Mouse (Mus musculus): ENCODE data around the gene Arid2. TPM values are rescaled to one million over a fixed set of nuclear protein-coding genes. Genes with fewer than 3 reads are reported as not detected.
"Not testable (repeated sequence)": the region's sequence is repeated elsewhere in the genome, so short reads cannot be mapped to it uniquely, and the experiment has no call there.

Gene Arid2
- polyA plus RNA-seq, 1 experiment from 2014 or later = 25.2 TPM

- 88% methylated on average over 7 of the region's 7 CpGs for WGBS
- DNase-seq (ENCODE audit: low spot score) = no peak
- Histone ChIP-seq H3K9me3 (ENCODE audit: control insufficient read depth, low read length) (no peaks in the 10 kb centered on the region), H3K36me3 (ENCODE audit: control insufficient read depth, insufficient read depth, low read length) (peaks cover 9% of the 10 kb centered on the region), H3K4me1 (ENCODE audit: control insufficient read depth, insufficient read depth, low read length) (no peaks in the 10 kb centered on the region), H3K27me3 (replicated peaks; ENCODE audit: control insufficient read depth, insufficient read depth, low read length) (no peaks in the 10 kb centered on the region), H3K9ac (ENCODE audit: low read depth, low read length) (no peak overlapping the region), H3K4me3 (ENCODE audit: low read depth, low read length) (no peak overlapping the region), H3K4me2 (ENCODE audit: low read depth, low read length) (no peak overlapping the region), H3K27ac (replicated peaks; ENCODE audit: low read depth, low read length) (no peak overlapping the region)
- no peak for ATAC-seq (ENCODE audit: low read depth)
These were observed 38.5 kb downstream of the Arid2 start for GRCm38 (mm10) chr15:96325726-96326328.

GRCm38 (mm10) chr15:96328722-96329121 lies 41.4 kb downstream of the Arid2 start:
- H3K27me3 ChIP-seq (replicated peaks; ENCODE audit: control insufficient read depth, insufficient read depth, low read length); H3K4me3 ChIP-seq (ENCODE audit: low read depth, low read length); H3K9ac ChIP-seq (ENCODE audit: low read depth, low read length); DNase-seq (ENCODE audit: low spot score); H3K36me3 ChIP-seq (ENCODE audit: control insufficient read depth, insufficient read depth, low read length); H3K27ac ChIP-seq (replicated peaks; ENCODE audit: low read depth, low read length); H3K9me3 ChIP-seq (ENCODE audit: control insufficient read depth, low read length); H3K4me2 ChIP-seq (ENCODE audit: low read depth, low read length); ATAC-seq (ENCODE audit: low read depth); H3K4me1 ChIP-seq (ENCODE audit: control insufficient read depth, insufficient read depth, low read length): not testable (repeated sequence)
- 94% methylated on average over 3 of the region's 4 CpGs for WGBS

- ATAC-seq (ENCODE audit: low read depth) (no peak), DNase-seq (ENCODE audit: low spot score) (no peak)
- Histone ChIP-seq H3K4me2 (ENCODE audit: low read depth, low read length) (no peak overlapping the region), H3K4me3 (ENCODE audit: low read depth, low read length) (no peak overlapping the region), H3K27me3 (replicated peaks; ENCODE audit: control insufficient read depth, insufficient read depth, low read length) (no peaks in the 10 kb centered on the region), H3K9me3 (ENCODE audit: control insufficient read depth, low read length) (no peaks in the 10 kb centered on the region), H3K36me3 (ENCODE audit: control insufficient read depth, insufficient read depth, low read length) (peaks cover 3% of the 10 kb centered on the region; the same call in 1 of the 2 replicates), H3K4me1 (ENCODE audit: control insufficient read depth, insufficient read depth, low read length) (no peaks in the 10 kb centered on the region), H3K9ac (ENCODE audit: low read depth, low read length) (no peak overlapping the region), H3K27ac (replicated peaks; ENCODE audit: low read depth, low read length) (no peak overlapping the region)
- WGBS = 85% methylated on average over 3 of the region's 3 CpGs
These were observed 43.2 kb downstream of the Arid2 start for GRCm38 (mm10) chr15:96330536-96330935.

- WGBS = 81% methylated on average over 9 of the region's 9 CpGs
- no peak for DNase-seq (ENCODE audit: low spot score)
- Histone ChIP-seq H3K9ac (ENCODE audit: low read depth, low read length) (no peak overlapping the region), H3K4me1 (ENCODE audit: control insufficient read depth, insufficient read depth, low read length) (no peaks in the 10 kb centered on the region), H3K4me3 (ENCODE audit: low read depth, low read length) (no peak overlapping the region), H3K36me3 (ENCODE audit: control insufficient read depth, insufficient read depth, low read length) (no peaks in the 10 kb centered on the region), H3K27ac (replicated peaks; ENCODE audit: low read depth, low read length) (no peak overlapping the region), H3K9me3 (ENCODE audit: control insufficient read depth, low read length) (no peaks in the 10 kb centered on the region), H3K27me3 (replicated peaks; ENCODE audit: control insufficient read depth, insufficient read depth, low read length) (no peaks in the 10 kb centered on the region), H3K4me2 (ENCODE audit: low read depth, low read length) (no peak overlapping the region)
- ATAC-seq (ENCODE audit: low read depth) = no peak
These were observed 45.3 kb downstream of the Arid2 start for GRCm38 (mm10) chr15:96332468-96333213.

- Histone ChIP-seq H3K27me3 (replicated peaks; ENCODE audit: control insufficient read depth, insufficient read depth, low read length) (no peaks in the 10 kb centered on the region), H3K4me2 (ENCODE audit: low read depth, low read length) (no peak overlapping the region), H3K9ac (ENCODE audit: low read depth, low read length) (no peak overlapping the region), H3K4me3 (ENCODE audit: low read depth, low read length) (no peak overlapping the region), H3K9me3 (ENCODE audit: control insufficient read depth, low read length) (no peaks in the 10 kb centered on the region), H3K27ac (replicated peaks; ENCODE audit: low read depth, low read length) (no peak overlapping the region), H3K4me1 (ENCODE audit: control insufficient read depth, insufficient read depth, low read length) (no peaks in the 10 kb centered on the region), H3K36me3 (ENCODE audit: control insufficient read depth, insufficient read depth, low read length) (no peaks in the 10 kb centered on the region)
- ATAC-seq (ENCODE audit: low read depth) (no peak), DNase-seq (ENCODE audit: low spot score) (no peak)
- 76% methylated on average over 5 of the region's 5 CpGs for WGBS
These were observed 46.0 kb downstream of the Arid2 start for GRCm38 (mm10) chr15:96333350-96333749.

GRCm38 (mm10) chr15:96340924-96341323 lies 53.6 kb downstream of the Arid2 start:
- no peak for DNase-seq (ENCODE audit: low spot score)

GRCm38 (mm10) chr15:96342097-96342496 lies 54.8 kb downstream of the Arid2 start:
- ATAC-seq (ENCODE audit: low read depth) = no peak
- no peak overlapping the region for H3K4me3 ChIP-seq (ENCODE audit: low read depth, low read length)
- no peak for DNase-seq (ENCODE audit: low spot score)
- no peaks in the 10 kb centered on the region for H3K9me3 ChIP-seq (ENCODE audit: control insufficient read depth, low read length)
- 93% methylated on average over 8 of the region's 8 CpGs for WGBS
- no peak overlapping the region for H3K27ac ChIP-seq (replicated peaks; ENCODE audit: low read depth, low read length)
- H3K4me2 ChIP-seq (ENCODE audit: low read depth, low read length) = no peak overlapping the region
- H3K9ac ChIP-seq (ENCODE audit: low read depth, low read length) = no peak overlapping the region
- no peaks in the 10 kb centered on the region for H3K36me3 ChIP-seq (ENCODE audit: control insufficient read depth, insufficient read depth, low read length)
- H3K4me1 ChIP-seq (ENCODE audit: control insufficient read depth, insufficient read depth, low read length) = peaks cover 4% of the 10 kb centered on the region; the same call in 1 of the 2 replicates
- no peaks in the 10 kb centered on the region for H3K27me3 ChIP-seq (replicated peaks; ENCODE audit: control insufficient read depth, insufficient read depth, low read length)

More at GRCm38 (mm10) chr15:96340924-96341323, 53.6 kb downstream of the Arid2 start:
- H3K4me3 ChIP-seq (ENCODE audit: low read depth, low read length) = no peak overlapping the region
- no peaks in the 10 kb centered on the region for H3K9me3 ChIP-seq (ENCODE audit: control insufficient read depth, low read length)
- no peak overlapping the region for H3K27ac ChIP-seq (replicated peaks; ENCODE audit: low read depth, low read length)
- WGBS = 94% methylated on average over 2 of the region's 2 CpGs
- no peak overlapping the region for H3K9ac ChIP-seq (ENCODE audit: low read depth, low read length)
- ATAC-seq (ENCODE audit: low read depth) = no peak
- no peaks in the 10 kb centered on the region for H3K27me3 ChIP-seq (replicated peaks; ENCODE audit: control insufficient read depth, insufficient read depth, low read length)
- H3K4me1 ChIP-seq (ENCODE audit: control insufficient read depth, insufficient read depth, low read length) = peaks cover 4% of the 10 kb centered on the region; the same call in 1 of the 2 replicates
- H3K4me2 ChIP-seq (ENCODE audit: low read depth, low read length) = no peak overlapping the region
- H3K36me3 ChIP-seq (ENCODE audit: control insufficient read depth, insufficient read depth, low read length) = no peaks in the 10 kb centered on the region

GRCm38 (mm10) chr15:96342871-96343270 lies 55.6 kb downstream of the Arid2 start:
- H3K9ac ChIP-seq (ENCODE audit: low read depth, low read length) = no peak overlapping the region
- no peak overlapping the region for H3K4me2 ChIP-seq (ENCODE audit: low read depth, low read length)
- H3K9me3 ChIP-seq (ENCODE audit: control insufficient read depth, low read length) = no peaks in the 10 kb centered on the region
- peaks cover 4% of the 10 kb centered on the region; the same call in 1 of the 2 replicates for H3K4me1 ChIP-seq (ENCODE audit: control insufficient read depth, insufficient read depth, low read length)
- ATAC-seq (ENCODE audit: low read depth) (no peak), DNase-seq (ENCODE audit: low spot score) (no peak)
- H3K27ac ChIP-seq (replicated peaks; ENCODE audit: low read depth, low read length) = no peak overlapping the region
- no peaks in the 10 kb centered on the region for H3K36me3 ChIP-seq (ENCODE audit: control insufficient read depth, insufficient read depth, low read length)
- no peak overlapping the region for H3K4me3 ChIP-seq (ENCODE audit: low read depth, low read length)
- 78% methylated on average over 3 of the region's 3 CpGs for WGBS
- H3K27me3 ChIP-seq (replicated peaks; ENCODE audit: control insufficient read depth, insufficient read depth, low read length) = no peaks in the 10 kb centered on the region
